Mouse (Mus musculus): Measurements from ENCODE around the gene Morn2.
"Not testable (repeated sequence)": the region's sequence is repeated elsewhere in the genome, so short reads cannot be mapped to it uniquely, and the experiment has no call there.

Morn2 gene

DNA sequence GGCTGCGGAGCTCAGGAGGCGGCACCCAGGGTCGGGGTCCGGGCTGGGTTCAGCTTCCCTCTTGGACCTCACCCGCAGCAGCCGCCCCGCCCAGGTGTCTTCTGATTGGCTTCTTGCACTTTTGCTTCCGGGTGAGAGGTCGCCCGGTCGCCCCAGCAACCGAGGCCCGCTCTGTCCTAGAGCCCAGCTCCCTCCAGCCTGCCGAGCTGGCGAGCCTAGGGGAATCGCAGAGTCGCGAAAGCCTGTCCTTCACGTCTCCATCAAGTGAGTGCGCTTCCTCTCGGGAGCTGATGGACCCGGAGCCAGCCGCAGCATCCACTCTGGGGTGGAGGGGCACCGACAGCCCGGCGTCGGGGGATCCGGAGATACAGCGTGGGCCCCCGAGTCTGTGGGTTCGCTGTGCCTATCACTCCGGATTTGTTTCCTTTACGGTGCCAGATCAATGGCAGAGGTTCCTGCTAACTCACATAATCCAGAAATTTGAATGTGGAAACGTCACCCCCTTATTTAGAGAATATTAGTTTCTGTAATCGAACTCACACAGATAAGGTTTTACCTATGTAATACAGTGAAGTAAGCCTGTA lies at the start of gene Morn2, which contains the start of gene Dhx57:
Morn2 (plus strand) TSS at position 130 of the 584 bp plus-strand sequence.
Dhx57 (minus strand) TSS at position 403 of the 584 bp plus-strand sequence.
- DNase-seq (ENCODE audit: extremely low read depth, low read depth, low spot score): no peak

DNA sequence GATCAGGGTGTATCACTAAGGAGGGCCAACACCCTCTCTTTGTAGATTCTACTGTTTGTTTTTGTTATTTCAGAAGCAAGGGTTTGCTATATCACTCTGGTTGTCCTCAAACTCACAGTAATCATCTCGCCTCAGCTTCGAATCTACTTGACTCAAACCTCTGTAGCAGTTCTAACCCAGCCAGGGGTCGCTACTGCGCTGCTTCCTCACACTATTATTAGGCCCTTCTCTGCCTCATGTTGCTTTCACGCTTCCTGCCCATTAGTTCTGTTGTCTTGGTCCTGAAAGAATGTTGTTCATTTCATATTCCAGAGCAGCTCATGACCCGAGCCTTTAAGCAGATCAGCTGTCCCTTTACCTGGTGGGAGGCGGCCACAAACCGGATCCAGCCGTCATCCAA lies 48.4 kb upstream of the Morn2 start:
- DNase-seq (ENCODE audit: extremely low read depth, low read depth, low spot score): no peak

DNA sequence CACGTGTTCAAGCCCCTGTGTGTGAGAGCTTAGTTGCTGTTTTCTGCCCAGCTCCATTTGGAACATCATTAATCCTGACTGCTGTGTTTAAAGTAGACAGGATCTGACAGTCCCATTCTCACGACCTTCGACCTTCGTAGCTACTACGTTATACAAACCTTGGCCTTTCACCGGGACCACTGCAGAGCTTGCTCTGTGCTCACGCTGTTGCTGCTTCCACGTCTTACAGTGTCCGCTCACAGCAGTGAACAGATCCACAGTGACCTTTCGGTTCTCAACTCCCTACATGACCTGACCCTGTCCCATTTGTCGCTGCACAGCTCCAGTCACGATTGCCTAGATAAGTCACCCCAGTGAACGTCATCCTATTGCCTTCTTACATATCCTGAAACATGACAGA lies 46.9 kb upstream of the Morn2 start:
- DNase-seq (ENCODE audit: extremely low read depth, low read depth, low spot score): no peak

DNA sequence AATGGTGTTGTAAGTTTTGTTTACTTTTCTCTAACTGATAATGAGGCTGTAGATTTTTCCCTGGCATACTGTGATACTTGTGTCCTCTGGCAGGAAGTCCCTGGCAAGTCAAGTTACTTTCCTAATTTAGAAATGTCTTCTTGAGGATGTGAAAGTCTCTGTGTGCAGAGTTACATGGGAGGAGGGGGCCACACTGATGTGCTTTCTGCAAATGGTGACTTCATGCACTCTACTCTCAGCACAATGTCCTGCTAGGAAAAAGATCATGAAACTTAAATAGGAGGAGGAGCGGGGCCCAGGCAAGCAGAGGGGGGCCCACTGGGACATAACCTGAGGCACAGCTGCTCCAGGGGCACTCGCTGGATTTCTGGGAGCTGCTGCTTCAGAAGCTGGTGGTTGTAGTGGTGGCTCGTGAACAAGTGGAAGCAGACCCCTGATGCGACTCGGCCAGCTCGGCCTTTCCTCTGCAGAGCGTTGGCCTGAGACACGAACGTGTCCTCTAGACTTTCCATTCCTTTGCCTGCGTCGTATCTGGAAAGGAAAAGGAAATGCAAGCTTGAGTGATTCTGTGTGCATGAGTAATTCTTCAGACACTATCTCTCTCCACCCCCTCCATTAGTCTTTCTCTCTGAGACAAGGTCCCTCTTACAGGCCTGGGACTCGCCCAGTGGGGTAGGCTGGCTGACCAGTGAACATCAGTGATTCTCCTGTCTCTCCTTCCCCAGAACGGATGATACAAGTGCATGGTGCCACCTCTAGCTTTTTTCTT lies 37.1 kb upstream of the Morn2 start:
- DNase-seq (ENCODE audit: extremely low read depth, low read depth, low spot score): no peak

DNA sequence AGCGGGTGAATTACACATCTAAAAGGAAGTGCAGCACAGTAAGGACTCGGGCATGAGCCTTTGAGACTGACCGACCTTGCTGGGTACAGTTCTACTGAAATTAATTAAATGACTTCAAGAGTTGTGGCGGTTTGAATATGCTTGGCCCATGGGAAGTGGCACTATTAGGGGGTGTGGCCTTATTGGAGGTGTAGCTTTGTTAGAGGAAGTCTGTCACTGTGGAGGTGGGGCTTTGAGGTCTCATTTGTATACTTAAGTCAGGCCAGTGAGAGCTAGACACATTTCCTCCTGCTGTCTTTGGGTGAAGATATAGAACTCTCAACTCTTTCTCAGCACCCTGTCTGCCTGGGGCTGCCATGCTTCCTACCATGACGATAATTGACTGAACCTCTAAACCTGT lies 35.6 kb upstream of the Morn2 start:
- DNase-seq (ENCODE audit: extremely low read depth, low read depth, low spot score): no peak

DNA sequence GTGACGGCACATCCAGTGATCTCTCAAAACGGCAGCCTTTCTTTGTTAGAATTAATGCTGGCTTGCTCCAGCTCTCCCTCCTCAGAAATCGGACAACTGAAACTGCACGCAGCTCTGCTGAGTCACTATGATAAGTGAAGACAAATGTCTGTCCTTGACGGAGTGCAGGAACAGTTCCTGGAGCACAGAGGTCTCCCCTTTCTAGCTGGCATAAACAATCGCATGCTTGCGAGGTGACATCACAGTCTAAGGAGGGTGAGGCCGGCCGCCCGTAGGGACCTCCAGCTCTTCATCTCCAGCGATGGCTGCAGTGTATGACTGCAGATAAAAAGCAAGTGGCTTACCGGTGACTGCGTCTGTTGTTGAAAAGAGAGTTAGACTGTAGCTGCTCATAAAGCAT lies 34.8 kb upstream of the Morn2 start:
- DNase-seq (ENCODE audit: extremely low read depth, low read depth, low spot score): no peak

DNA sequence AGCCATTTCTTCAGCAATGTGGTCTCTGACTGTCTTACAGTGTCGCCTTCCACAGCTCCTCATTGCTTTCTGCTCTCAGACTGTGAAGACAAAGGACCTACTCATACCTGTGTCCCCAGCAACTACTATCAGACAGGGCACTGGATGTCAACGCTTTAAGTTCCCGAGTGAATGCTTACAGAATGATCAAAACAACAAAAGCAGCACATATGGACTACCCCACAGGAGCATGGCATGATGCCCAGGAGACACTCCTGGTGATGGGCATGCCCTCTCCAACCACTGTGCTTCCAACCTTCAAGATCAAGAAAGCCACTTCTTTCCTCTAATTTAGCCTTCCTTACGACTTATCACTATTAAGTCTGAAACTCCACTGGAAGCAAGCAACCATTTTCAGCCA lies 22.9 kb upstream of the Morn2 start:
- no peak for DNase-seq (ENCODE audit: extremely low read depth, low read depth, low spot score)

DNA sequence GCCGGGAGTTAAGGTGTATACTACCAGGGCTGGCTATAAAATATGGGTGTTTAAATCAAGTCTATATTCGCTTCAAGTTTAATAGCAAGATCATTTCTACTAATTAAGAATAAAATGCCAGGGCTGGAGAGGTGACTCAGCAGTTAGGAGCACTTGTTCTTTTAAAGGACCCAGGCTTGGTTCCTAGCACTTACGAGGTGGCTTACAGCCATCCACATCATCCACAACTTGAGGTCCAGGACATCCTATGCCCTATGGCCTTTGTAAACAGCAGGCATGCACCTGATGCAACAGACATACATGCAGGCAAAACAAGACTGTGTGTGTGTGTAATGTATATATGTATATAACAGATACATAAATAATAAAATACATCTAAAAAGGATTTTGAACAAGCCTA lies 21.9 kb upstream of the Morn2 start:
- DNase-seq (ENCODE audit: extremely low read depth, low read depth, low spot score): no peak

DNA sequence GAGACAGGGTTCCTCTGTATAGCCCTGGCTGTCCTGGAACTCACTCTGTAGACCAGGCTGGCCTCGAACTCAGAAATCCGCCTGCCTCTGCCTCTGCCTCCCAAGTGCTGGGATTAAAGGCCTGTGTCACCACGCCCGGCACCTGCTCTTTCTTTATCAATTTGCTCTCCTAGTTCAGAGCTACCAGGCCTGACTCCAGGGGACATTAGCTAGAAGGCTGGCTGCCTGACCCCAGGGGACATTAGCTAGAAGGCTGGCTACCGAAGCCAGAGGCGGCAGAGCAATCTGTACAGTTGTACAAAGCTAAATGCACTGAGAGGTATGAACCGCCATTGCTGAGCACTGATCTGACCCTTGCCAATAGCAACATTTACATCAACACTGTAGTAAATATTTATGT lies 19.4 kb upstream of the Morn2 start:
- DNase-seq (ENCODE audit: extremely low read depth, low read depth, low spot score): not testable (repeated sequence)

DNA sequence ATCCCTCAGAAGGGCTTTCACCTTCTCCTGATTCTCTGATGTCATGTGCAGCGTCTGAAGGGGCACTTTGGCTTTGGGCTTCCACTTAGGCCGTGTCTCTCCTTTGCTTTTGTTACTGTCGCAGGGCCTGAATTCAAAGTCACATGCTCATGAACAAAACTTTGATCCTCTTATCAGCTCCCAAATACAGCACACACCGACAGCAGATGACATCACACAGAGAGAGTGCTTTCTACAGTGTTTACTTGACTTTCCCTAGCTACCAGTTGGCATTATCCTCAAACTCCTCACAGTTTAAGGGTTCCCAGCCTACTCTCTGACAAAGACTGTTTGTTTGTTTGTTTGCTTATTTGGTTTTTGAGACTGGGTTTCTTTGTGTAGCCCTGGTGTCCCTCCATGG lies 11.7 kb upstream of the Morn2 start:
- DNase-seq (ENCODE audit: extremely low read depth, low read depth, low spot score): no peak

DNA sequence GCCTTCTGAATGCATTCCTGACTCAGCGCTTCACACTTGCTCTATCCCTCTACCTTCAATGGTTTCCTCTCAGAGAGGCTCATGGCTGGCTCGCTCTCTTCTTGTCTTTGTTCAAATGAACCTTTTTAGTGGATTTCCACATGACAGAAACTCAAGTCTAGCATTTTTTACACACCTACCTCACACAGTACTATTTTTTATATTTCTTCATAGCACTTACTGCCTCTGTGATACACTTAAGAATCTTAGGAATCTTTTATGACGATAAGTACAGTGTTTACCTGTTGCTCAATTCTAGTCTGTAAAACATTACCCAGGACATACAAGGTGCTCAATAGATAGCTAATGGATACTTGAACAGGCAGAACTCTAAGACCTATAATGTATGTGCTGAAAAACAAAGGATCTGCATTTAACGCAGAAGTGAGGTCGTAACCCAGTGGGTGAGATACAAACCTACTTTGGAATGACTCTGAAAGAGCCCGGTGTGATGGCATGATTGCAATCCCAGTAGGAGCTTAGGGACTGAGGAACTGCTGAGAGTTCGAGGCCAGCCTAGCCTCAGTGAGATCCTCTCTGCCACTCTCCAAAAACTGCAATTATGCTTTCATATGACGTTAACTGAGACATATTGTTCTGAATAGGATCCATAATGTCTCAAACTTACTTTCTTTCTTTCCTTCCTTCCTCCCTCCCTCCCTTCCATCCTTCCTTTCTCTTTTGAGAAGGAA lies 10.5 kb upstream of the Morn2 start:
- no peak for DNase-seq (ENCODE audit: extremely low read depth, low read depth, low spot score)

DNA sequence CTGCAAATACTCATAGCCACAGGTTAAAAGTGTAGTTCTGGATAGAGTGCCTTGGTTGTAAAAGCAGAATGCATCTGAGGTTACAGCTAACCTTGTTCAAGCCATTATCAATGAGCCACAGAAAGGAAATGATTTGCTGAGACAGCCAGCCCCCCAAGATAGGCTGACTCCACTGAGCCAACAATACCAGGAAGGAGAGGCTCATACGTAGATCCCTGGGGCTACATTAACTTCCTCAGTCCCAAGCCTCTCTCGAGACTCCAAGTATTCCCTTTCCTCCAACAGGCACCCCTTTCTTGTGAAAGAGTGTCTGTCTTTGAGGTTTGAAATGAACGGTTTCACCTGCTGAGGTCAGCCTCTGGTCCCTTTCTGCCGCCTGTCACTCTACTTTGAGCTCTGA lies 5.6 kb upstream of the Morn2 start:
- DNase-seq (ENCODE audit: extremely low read depth, low read depth, low spot score): no peak

DNA sequence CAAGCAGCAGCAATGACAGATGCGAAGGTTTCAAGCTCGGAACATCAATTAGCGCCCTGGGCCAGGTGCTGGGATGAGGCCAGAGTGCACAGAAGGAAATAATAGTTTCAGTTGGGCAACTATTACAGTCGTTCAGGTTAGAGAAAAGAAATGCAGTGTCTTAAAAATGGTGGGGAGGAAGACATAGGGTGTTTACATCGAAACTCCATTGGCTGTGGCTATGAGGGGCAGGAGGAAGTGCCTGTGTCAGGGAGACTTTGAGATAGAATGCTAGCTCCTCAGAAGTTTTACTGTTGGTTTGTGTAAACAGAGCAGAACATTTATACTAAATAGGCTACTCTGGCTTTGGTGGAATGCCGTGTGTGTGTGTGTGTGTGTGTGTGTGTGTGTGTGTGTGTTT lies 2.0 kb upstream of the Morn2 start:
- no peak for DNase-seq (ENCODE audit: extremely low read depth, low read depth, low spot score)

DNA sequence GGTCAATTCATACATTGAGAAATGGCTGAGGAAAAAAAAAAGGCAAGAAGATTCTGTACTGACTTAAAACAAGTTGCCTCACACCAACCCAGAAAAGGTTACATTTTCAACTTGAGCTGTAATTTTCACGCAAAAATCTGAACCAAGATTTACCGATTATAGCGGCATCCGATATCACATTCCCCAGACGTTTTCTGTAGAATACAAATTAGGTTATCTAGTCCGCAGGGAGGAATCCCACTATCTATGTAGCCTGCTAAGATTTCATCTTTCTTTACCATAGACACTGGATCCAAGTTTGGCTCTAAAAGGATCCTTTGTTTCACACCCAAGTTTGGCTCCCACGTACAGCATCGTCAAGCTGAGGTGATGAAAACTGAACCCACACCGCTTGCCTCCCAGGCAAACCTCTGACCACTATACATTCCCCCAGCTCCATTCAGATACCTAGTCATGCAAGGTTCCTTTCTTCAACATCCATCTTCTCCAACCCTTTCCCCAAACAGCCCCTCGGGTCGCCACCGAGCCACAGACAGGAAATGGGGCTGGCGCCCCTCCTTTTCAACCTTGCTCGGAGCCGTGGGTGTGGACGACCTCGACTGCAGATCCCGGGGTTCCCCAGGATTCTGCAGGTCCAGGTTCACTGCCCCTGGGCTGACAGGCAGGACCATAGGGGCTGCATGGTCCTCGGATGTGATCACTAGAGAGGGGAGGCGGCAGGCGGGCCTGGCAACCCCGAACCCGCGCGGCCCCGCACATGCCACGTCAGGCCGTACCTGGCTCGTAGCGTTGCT lies 526 bp upstream of the Morn2 start:
- no peak for DNase-seq (ENCODE audit: extremely low read depth, low read depth, low spot score)

DNA sequence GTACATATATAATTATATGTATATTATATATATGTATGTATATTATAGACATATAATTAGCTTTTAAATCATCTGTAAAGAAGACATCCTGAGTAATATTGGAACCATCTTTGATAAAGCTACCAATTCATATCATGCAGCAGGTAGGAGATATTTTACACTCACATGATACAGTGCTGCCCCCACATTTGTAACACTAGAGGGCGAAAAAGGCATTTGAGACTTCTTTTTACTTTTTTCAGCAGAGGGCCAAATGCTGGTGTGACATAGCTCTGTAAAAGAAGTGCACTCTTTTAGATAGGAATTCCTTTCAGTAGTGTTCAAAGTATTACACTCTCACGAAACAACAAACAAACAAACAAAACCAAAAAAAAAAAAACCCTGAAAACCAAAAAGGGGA lies 1.1 kb downstream of the Morn2 start:
- no peak for DNase-seq (ENCODE audit: extremely low read depth, low read depth, low spot score)

DNA sequence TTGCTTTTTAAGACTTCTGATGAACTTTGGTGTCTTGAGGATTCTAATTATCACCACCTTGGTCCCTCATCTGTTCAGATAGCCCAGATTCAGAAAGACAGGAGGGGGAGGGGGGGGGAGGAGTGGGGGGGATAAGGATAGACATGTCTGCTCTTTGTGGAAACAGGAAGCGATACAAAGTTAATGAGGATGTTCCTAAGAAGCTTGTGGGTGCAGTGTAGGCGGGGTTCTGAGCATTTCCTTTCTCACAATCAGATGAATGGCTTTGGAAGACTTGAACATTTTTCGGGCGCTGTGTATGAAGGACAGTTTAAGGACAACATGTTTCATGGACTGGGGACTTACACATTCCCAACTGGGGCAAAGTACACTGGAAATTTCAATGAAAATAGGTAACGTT lies 5.3 kb downstream of the Morn2 start:
- DNase-seq (ENCODE audit: extremely low read depth, low read depth, low spot score): no peak

DNA sequence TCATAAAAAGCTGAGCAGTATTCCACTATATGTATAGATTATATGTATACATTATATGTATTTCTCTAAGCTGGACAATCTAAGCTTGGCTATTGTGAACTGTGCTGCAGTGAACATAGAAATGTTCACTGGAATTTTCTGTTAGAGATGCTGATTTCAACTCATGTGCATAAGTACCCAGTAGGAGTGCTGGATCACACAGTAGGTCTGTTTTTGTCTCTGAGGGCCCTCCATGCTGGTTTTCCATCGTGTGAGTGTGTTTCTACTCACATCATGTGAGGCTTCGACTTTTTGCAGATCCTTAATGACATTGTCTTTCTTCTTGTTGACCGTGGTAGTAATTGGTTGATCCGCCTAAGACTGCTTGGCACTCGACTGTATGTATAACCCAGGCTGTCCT lies 8.8 kb downstream of the Morn2 start:
- DNase-seq (ENCODE audit: extremely low read depth, low read depth, low spot score): no peak

DNA sequence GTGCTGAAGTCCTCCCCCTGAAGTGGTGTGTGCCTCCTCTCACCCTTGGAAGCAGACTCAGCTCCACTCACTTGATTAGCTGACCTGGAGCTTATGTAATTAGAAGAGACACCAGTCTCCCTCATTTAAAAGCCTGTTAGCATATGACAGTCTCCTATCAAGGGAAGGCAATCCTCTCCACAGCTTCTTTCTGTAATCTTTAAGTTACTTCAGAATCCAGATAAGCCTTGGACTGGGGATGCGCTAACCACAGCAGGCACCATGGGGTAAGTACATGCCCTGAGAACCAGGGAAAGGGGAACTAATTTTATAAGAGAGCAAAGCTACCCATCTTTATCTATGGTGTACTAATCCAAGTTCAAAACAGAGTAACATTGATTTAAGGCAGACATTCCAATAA lies 17.2 kb downstream of the Morn2 start, which contains the start of gene Arhgef33:
Arhgef33 (plus strand) TSS at position 157 of the 400 bp plus-strand sequence.
- DNase-seq (ENCODE audit: extremely low read depth, low read depth, low spot score): no peak

DNA sequence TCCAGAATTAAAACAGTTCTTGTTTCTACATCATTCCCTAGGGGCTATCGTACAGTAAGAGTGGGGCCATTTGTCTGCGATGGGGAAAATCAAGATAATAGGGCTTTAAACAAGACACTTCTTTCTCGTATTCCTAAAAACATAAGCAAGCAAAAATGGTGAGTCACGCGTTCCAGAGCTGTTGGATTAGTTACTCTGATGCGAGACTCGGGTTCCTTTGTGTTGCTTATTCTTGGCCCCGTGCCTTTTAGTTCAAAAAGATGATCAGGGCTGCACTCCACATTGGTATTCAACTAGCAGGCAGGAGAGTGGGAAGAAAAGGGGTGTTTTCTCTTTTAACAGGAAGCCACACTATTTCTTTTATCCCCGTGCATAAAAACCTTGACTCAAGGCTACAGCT lies 21.8 kb downstream of the Morn2 start:
- no peak for DNase-seq (ENCODE audit: extremely low read depth, low read depth, low spot score)

DNA sequence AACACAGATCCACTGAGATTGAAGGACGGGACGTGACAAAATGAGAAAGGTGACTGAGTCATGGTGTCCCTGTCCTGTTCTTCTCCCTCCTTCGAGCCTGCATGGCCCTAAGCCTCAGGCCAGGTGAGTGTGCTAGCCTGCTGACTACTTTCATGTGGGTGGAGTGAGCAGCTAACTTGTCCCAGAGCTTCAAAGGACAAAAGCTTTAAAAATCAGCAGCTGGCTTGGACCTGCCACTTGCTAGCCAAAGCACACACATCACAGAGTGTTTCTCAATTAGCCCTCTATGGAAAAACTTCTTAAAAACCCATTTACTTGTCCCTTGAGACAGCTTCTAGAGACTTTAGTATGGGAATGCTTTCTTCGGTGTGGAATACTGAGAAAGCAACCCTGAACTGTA lies 22.4 kb downstream of the Morn2 start:
- DNase-seq (ENCODE audit: extremely low read depth, low read depth, low spot score): peak; percentile 55

DNA sequence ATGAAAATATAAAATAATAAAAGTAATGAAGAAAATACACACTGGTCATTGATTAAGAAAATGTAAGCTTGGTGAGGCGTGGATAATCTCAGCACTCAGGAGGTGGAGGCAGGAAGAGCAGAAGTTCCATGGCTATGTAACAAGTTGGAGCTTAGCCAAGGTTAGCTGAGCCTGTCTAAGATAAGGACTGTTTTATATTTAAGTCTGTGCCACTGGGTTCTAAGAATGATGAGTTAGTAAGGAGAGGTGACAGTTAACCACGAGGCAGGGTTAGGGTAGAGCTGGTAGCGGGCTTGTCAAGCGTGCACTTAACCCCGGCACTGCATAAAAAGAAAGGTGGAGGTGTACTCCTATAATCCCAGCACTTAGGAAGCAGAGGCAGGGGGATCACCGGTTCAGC lies 32.2 kb downstream of the Morn2 start:
- DNase-seq (ENCODE audit: extremely low read depth, low read depth, low spot score): no peak

All from fat pad, adult 2 months (tissue).